Mouse (Mus musculus) heart, adult 2 months (tissue): ENCODE measurements around the gene Stim1.

Experiments
- CTCF ChIP-seq: fragments of 200-600 bp; IDR thresholded peaks from 2 replicates; pipeline ENCODE4 v1.8.1; 2022; ENCODE audit warnings: antibody characterized with exemption, mild to moderate bottlenecking, moderate library complexity
- EP300 ChIP-seq: fragments of 200-500 bp; IDR thresholded peaks from 2 replicates; pipeline ENCODE4 v1.6.1; 2011; ENCODE audit warnings: low read depth, low read length, control low read depth; ENCODE audit not compliant: insufficient read depth
- POLR2A ChIP-seq: fragments of 200-500 bp; IDR thresholded peaks from 2 replicates; pipeline ENCODE4 v1.6.1; 2011; ENCODE audit warnings: mild to moderate bottlenecking, low read depth, low read length, control low read depth; ENCODE audit not compliant: insufficient read depth

GRCm38 (mm10) chr7:102396331-102396730, 128.7 kb downstream of the Stim1 start:
- no peak for TF ChIP-seq CTCF
- TF ChIP-seq EP300: no peak
- TF ChIP-seq POLR2A: no peak
